Mouse (Mus musculus) liver, postnatal 0 days (tissue): ENCODE measurements around the gene Tmcc3.

Experiments used
- CTCF ChIP-seq: sonication (generic); IDR thresholded peaks from 2 replicates; pipeline ENCODE4 v1.5.1; 2016; ENCODE audit warnings: antibody characterized with exemption, low read depth
- EP300 ChIP-seq: IDR thresholded peaks from 2 replicates; pipeline ENCODE4 v1.6.1; 2016; ENCODE audit warnings: antibody characterized with exemption, low read depth, mild to moderate bottlenecking

GRCm38 (mm10) chr10:94524966-94525365 lies 213.2 kb downstream of the Tmcc3 start:
- no peak for TF ChIP-seq EP300
- TF ChIP-seq CTCF, result no peak
